Mouse (Mus musculus): Measurements from ENCODE around the gene Aanat.

DNA sequence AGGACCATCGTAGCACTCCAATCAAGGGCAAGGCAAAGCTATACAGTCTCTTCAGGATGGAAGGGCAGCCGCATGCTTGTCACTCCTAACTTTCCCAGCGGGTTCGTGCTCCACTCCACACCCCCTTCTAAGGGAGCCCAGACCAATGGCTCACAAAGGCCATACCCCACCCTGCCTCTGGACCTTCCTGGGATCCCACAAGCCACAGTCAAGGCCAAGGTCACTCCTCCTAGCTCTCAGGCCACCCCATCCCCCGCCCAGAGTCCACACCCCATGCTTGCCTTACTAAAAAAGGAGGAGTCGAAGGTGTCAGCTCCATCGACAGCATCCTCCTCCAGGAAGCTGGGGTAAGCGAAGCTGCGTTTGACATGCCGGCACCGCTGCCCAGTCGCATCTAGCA is 17.9 kb downstream of the Aanat start:
- TF ChIP-seq CTCF (IDR thresholded peaks at IDR 0.05; ENCODE audit: low read depth), result no peak
- no peak for TF ChIP-seq EP300 (IDR thresholded peaks at IDR 0.05; ENCODE audit: low read depth)

Data from heart, postnatal 0 days (tissue).